In the genomic region with DNA sequence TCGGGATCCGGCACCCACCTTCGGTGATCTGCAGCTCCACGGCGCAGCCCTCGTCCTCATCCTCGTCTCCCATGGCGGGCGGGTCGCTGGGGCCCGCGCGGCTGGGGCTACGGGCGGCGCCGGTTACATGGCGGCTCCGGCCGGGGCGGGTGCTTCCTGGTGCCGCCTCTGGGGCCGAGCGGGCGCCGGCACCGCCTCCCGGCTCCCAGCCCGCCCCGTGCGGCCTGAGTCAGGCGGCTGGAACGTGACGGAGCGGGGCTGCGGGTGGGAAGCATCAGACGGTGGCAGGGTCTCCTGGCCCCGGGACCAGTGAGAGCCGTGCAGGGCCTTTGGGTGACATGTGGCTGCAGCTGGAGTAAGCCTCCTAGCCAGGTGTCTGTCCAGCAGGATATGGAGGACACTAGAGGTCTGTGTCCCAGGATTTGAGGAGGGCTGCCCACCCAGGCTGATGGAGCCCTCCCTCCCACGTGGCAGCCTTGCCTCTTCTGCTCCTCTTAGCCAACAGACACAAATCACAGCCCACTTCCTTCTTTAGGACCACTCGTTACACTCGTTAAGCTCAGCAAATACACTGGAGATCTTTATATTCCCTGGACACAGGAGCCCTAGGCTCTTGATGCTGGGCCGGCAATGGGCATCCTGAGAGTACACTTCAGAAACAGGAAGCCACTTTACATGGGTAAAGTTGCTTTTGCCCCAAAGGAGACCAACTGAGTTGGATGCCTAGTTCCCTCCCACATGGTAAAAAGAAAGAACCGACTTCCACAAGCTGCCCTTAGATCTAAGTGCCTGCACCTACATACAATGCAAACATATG, we compare ENCODE assay signal across 8 mouse cellular contexts. TPM values are rescaled to one million over a fixed set of nuclear protein-coding genes. Genes with fewer than 3 reads are reported as not detected.
DNase-seq lines count a peak whose midpoint lies in the region; ATAC-seq lines count a peak whose summit lies in the region.

A gene (minus strand): TSS at position 162 of the 817 bp plus-strand sequence.

- peak; percentile 19 for DNase-seq in R1 (ENCODE audit: low read depth, low spot score)
- DNase-seq in cerebellum, postnatal 25 days, result peak; percentile 76 to 82
- peak; percentile 55 to 61 for DNase-seq in gastrocnemius, adult 8-10 months (ENCODE audit: low spot score in 2 of 2)
- DNase-seq in left cerebral cortex, adult 11 months (ENCODE audit: low spot score), result peak; percentile 35
- DNase-seq in lung, postnatal 25 days (ENCODE audit: low spot score), result peak; percentile 71
- peak; percentile 63 for DNase-seq in retina, embryonic 14.5 days (ENCODE audit: low spot score)
- DNase-seq in urinary bladder, postnatal 4 days (ENCODE audit: low spot score in 2 of 2), result peak; percentile 73 to 77

- peak within 1 kb of the TSS; percentile 99 for H3K4me2 ChIP-seq in hindbrain, embryonic 15.5 days

- peaks cover 32% of the 10 kb centered on the region for H3K27me3 ChIP-seq in hindbrain, embryonic 15.5 days

- H3K4me3 ChIP-seq in hindbrain, embryonic 15.5 days, result peak within 1 kb of the TSS; percentile 75

- peak; percentile 74 for ATAC-seq in hindbrain, embryonic 15.5 days (ENCODE audit: low FRiP score, low read depth)

- H3K27ac ChIP-seq in hindbrain, embryonic 15.5 days (replicated peaks), result no peak within 1 kb of the TSS; the same call in 1 of the 2 replicates

- no peaks in the 10 kb centered on the region for H3K36me3 ChIP-seq in hindbrain, embryonic 15.5 days

- peak within 1 kb of the TSS; percentile 72 for H3K9ac ChIP-seq in hindbrain, embryonic 15.5 days

- no peaks in the 10 kb centered on the region for H3K9me3 ChIP-seq in hindbrain, embryonic 15.5 days

- H3K4me1 ChIP-seq in hindbrain, embryonic 15.5 days (replicated peaks), result peaks cover 24% of the 10 kb centered on the region

- 3% methylated on average over 40 of the region's 44 CpGs for WGBS in hindbrain, embryonic 15.5 days

RNA-seq across cellular contexts. Expression of the gene that starts here (rescaled TPM):
- total RNA-seq in gastrocnemius, adult 8-10 months (2022), result 10 to 100 TPM in 3 of 4 experiments, 1 to 10 TPM in 1; 9.8 to 12.1 (median 10.5) TPM
- 13.3 and 15.8 TPM in 2 replicates for polyA plus RNA-seq in hindbrain, embryonic 15.5 days (2015; fragmentation: Nextera tagmentation; extraction: Ambion mirVana)

Comparison
In these comparisons a context has a peak if more than half of its experiments do, and no peak if none do; other contexts are left out.
1. DNase-seq: peak in every context shown above with its lines; median percentile 79 in cerebellum, postnatal 25 days; 75 in urinary bladder, postnatal 4 days; 71 in lung, postnatal 25 days; 63 in retina, embryonic 14.5 days; 58 in gastrocnemius, adult 8-10 months; 35 in left cerebral cortex, adult 11 months; 19 in R1.